Mouse (Mus musculus): Measurements from ENCODE around the gene Atp6v1g1. TPM values are rescaled to one million over a fixed set of nuclear protein-coding genes. Genes with fewer than 3 reads are reported as not detected.

The Atp6v1g1 gene
- polyA plus RNA-seq, 1 experiment from 2014 or later, result 544 TPM

Other genes starting within 250 kb of the Atp6v1g1 start
- not detected in 2 replicates for gene Orm1, start 200.2 kb upstream of the Atp6v1g1 start, polyA plus RNA-seq (2014; fragmentation: Nextera tagmentation; extraction: Ambion mirVana)
- gene Orm3, start 188.6 kb upstream of the Atp6v1g1 start, polyA plus RNA-seq (2014; fragmentation: Nextera tagmentation; extraction: Ambion mirVana), result not detected in 2 replicates
- gene Orm2, start 182.3 kb upstream of the Atp6v1g1 start, polyA plus RNA-seq (2014; fragmentation: Nextera tagmentation; extraction: Ambion mirVana), result not detected in 2 replicates
- gene Akna, start 141.4 kb upstream of the Atp6v1g1 start, polyA plus RNA-seq (2014; fragmentation: Nextera tagmentation; extraction: Ambion mirVana), result 5.7 and 8.5 TPM in 2 replicates
- 4.1 and 5.0 TPM in 2 replicates for gene Whrn, start 48.8 kb upstream of the Atp6v1g1 start, polyA plus RNA-seq (2014; fragmentation: Nextera tagmentation; extraction: Ambion mirVana)
- 4.9 and 5.4 TPM in 2 replicates for gene Tmem268, start 14.0 kb downstream of the Atp6v1g1 start, polyA plus RNA-seq (2014; fragmentation: Nextera tagmentation; extraction: Ambion mirVana)
- gene Gm11213, start 60.5 kb downstream of the Atp6v1g1 start, polyA plus RNA-seq (2014; fragmentation: Nextera tagmentation; extraction: Ambion mirVana), result not detected in 2 replicates
- gene Tex48, start 77.7 kb downstream of the Atp6v1g1 start, polyA plus RNA-seq (2014; fragmentation: Nextera tagmentation; extraction: Ambion mirVana), result not detected in 2 replicates
- not detected in 2 replicates for gene Gm11214, start 118.6 kb downstream of the Atp6v1g1 start, polyA plus RNA-seq (2014; fragmentation: Nextera tagmentation; extraction: Ambion mirVana)
- not detected in 2 replicates for gene Tnfsf15, start 200.3 kb downstream of the Atp6v1g1 start, polyA plus RNA-seq (2014; fragmentation: Nextera tagmentation; extraction: Ambion mirVana)

Data from forebrain, embryonic 14.5 days (tissue).